Mouse (Mus musculus): Measurements from ENCODE around the gene Nfix. TPM values are rescaled to one million over a fixed set of nuclear protein-coding genes. Genes with fewer than 3 reads are reported as not detected.

Gene Nfix
- polyA plus RNA-seq, 1 experiment from 2014 or later, result 14.8 TPM

DNA sequence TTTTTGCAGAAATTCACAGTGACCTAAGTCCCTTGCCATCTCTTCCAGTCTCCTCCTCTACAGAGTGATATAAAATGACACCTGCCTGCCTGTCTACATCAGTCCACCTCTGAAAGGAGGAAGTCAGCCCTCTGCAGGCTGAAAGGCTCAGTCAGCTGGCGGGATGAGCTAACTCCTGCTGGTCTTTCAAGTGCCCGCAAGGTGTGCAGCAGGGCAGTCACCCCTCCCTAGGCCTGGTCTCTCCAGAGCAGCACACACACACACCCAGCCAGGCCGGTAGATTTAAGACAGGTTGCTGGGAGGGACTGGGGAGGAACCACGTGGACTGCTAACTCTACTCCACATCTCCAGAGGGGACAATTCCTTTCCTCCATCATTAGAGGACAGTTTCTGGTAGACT is 36.0 kb downstream of the Nfix start:
- Histone ChIP-seq H3K4me3 (replicated peaks) (no peak overlapping the region), H3K27ac (no peak overlapping the region), H3K27me3 (replicated peaks) (peaks cover 17% of the 10 kb centered on the region), H3K36me3 (no peaks in the 10 kb centered on the region), H3K9ac (no peak overlapping the region), H3K4me2 (replicated peaks) (no peak overlapping the region), H3K9me3 (no peaks in the 10 kb centered on the region), H3K4me1 (replicated peaks) (peaks cover 9% of the 10 kb centered on the region; the same call in 1 of the 2 replicates)
- peak; percentile 31; the same call in 1 of the 2 replicates for ATAC-seq
- 52% methylated on average over 4 of the region's 4 CpGs for WGBS

DNA sequence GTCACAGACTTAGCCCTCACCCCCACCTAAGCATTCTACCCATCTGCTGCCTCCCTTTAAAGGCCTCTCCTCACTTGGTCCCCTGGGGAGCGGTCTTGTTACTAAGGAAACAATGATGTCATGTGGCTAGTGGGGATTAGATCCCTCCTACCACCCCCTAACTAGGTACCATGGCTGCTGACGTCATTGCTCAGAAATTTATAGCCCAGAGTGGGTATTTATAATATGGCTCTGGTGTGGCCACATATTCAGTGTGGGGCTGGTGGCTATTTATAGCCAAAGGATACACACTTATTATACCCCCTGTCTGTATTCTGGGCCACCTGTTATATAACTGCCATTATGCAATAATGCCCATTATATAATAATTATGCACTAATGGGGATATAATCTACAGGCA is 39.2 kb downstream of the Nfix start:
- H3K4me3 ChIP-seq (replicated peaks), result no peak overlapping the region
- no peak overlapping the region for H3K4me2 ChIP-seq (replicated peaks)
- H3K9ac ChIP-seq, result no peak overlapping the region
- no peak for ATAC-seq
- H3K4me1 ChIP-seq (replicated peaks), result peaks cover 18% of the 10 kb centered on the region; the same call in 1 of the 2 replicates
- H3K36me3 ChIP-seq, result no peaks in the 10 kb centered on the region
- no peaks in the 10 kb centered on the region for H3K9me3 ChIP-seq
- H3K27ac ChIP-seq, result no peak overlapping the region
- 37% methylated on average over 2 of the region's 2 CpGs for WGBS
- peaks cover 24% of the 10 kb centered on the region for H3K27me3 ChIP-seq (replicated peaks)

DNA sequence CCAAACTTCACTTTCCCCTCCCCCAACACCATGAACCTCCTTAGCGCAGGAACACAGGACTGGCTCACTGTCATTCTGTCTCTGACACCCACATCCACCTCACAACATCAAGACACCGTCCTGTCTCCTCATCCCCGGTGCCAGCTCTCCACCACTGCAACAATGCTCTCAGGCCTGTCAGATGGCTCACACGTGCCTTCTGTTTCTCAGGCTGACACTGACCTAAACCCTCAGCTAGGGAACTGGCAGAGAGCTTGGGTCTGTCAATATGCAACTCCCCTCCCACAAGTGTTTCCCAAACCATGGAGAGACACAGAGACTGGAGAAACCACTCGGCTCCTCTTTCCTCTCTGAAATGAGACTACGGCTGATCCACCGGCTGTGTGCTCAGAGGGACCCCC is 39.7 kb downstream of the Nfix start:
- no peak for ATAC-seq
- Histone ChIP-seq H3K9ac (no peak overlapping the region), H3K4me2 (replicated peaks) (no peak overlapping the region), H3K27ac (no peak overlapping the region), H3K36me3 (no peaks in the 10 kb centered on the region), H3K9me3 (no peaks in the 10 kb centered on the region), H3K27me3 (replicated peaks) (peaks cover 22% of the 10 kb centered on the region), H3K4me3 (replicated peaks) (no peak overlapping the region), H3K4me1 (replicated peaks) (peaks cover 18% of the 10 kb centered on the region; the same call in 1 of the 2 replicates)
- 56% methylated on average over 7 of the region's 7 CpGs for WGBS

DNA sequence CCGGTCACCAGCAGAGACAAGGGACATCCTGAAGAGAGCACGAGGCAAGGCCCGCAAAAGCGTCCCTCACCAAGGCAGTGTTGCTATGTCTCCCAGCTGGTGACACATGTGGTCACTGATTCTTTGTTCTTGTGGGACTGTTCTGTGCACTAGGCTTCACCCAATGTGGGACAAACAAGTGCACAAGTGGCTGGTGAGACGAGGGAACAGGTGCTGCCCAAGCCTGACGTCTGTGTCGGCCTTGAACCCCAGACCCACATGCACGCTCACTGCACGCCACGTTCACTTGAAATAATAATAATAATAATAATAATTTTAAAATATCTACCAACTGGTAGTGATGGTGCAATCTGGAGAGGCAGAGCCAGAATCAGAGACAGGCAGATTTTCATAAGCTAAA is 40.4 kb downstream of the Nfix start:
- Histone ChIP-seq H3K36me3 (no peaks in the 10 kb centered on the region), H3K4me1 (replicated peaks) (peaks cover 18% of the 10 kb centered on the region; the same call in 1 of the 2 replicates), H3K27ac (no peak overlapping the region), H3K9me3 (no peaks in the 10 kb centered on the region), H3K4me2 (replicated peaks) (no peak overlapping the region), H3K4me3 (replicated peaks) (no peak overlapping the region), H3K9ac (no peak overlapping the region), H3K27me3 (replicated peaks) (peaks cover 16% of the 10 kb centered on the region)
- no peak for ATAC-seq
- WGBS, result 90% methylated on average over 10 of the region's 10 CpGs

DNA sequence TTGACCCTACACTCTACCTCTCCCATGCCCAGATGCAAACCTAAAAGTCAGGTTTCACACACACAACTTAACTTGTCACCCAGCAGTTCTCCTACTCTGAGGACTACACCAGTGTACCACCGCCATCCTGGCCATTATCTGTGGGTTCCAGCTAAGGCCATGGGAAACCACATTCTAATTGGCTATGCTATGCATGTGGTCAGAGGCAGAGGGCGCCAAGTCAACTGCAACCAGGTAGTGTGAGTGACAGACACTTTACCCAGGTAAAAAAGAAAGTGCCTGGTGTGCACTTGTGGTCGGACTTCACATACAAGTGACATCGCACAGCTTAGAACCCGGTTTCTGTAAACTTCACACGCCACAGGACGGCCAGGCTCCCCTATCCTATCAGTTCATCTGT is 41.0 kb downstream of the Nfix start:
- Histone ChIP-seq H3K9ac (no peak overlapping the region), H3K36me3 (no peaks in the 10 kb centered on the region), H3K9me3 (no peaks in the 10 kb centered on the region), H3K27ac (no peak overlapping the region), H3K27me3 (replicated peaks) (peaks cover 14% of the 10 kb centered on the region), H3K4me2 (replicated peaks) (no peak overlapping the region), H3K4me3 (replicated peaks) (no peak overlapping the region), H3K4me1 (replicated peaks) (peaks cover 18% of the 10 kb centered on the region; the same call in 1 of the 2 replicates)
- 0 out of 2 replicates have a peak, but pooled peaks have one; percentile 18 for ATAC-seq
- 69% methylated on average over 7 of the region's 7 CpGs for WGBS

DNA sequence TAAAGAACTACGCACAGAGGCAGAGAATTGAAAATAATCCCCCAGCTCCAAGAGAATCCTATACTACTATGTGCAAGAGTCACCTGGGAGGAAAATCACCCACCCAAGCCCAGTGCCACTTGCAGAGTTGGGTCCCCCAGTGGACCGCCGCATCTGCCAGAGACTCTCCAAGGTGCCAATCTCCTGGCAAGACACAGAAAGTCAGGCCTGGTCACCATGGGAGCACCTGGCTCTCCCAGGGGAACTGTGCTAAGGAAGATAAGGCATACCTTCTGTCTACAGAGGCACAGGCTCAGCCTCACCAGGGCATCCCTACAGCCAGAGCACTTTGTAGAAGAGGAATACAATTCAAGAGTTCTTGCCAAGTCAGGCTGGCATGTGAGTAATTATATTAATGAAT is 41.8 kb downstream of the Nfix start:
- no peaks in the 10 kb centered on the region for H3K36me3 ChIP-seq
- no peak overlapping the region for H3K9ac ChIP-seq
- H3K4me2 ChIP-seq (replicated peaks), result no peak overlapping the region
- no peak overlapping the region for H3K27ac ChIP-seq
- no peaks in the 10 kb centered on the region for H3K9me3 ChIP-seq
- peaks cover 10% of the 10 kb centered on the region; the same call in 1 of the 2 replicates for H3K27me3 ChIP-seq (replicated peaks)
- peaks cover 18% of the 10 kb centered on the region; the same call in 1 of the 2 replicates for H3K4me1 ChIP-seq (replicated peaks)
- 97% methylated on average over 3 of the region's 3 CpGs for WGBS
- ATAC-seq, result no peak
- no peak overlapping the region for H3K4me3 ChIP-seq (replicated peaks)

DNA sequence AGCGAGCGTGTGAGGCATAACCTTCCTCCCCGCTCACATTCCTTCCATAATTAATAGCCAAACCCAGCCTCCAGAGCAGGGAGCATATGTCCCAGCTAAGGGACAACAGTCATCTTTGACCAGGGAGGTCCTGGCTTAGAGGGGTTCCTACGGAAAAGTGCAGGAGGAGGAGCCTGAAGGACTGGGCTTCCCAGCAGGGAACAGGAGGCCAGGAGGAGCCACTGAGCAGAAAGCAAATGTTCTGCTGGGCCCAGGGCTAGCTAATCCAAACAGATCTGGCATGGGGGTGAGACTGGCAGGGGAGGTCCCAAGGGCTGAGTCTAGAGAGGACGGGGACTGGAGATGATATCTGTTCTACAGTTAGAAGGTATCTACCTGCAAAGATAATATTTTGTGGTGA is 42.6 kb downstream of the Nfix start:
- WGBS, result 35% methylated on average over 5 of the region's 5 CpGs
- peaks cover 13% of the 10 kb centered on the region; the same call in 1 of the 2 replicates for H3K27me3 ChIP-seq (replicated peaks)
- H3K36me3 ChIP-seq, result no peaks in the 10 kb centered on the region
- H3K4me2 ChIP-seq (replicated peaks), result no peak overlapping the region
- ATAC-seq, result no peak
- H3K4me3 ChIP-seq (replicated peaks), result no peak overlapping the region
- H3K9ac ChIP-seq, result no peak overlapping the region
- H3K4me1 ChIP-seq (replicated peaks), result peaks cover 21% of the 10 kb centered on the region; the same call in 1 of the 2 replicates
- no peak overlapping the region for H3K27ac ChIP-seq
- no peaks in the 10 kb centered on the region for H3K9me3 ChIP-seq

DNA sequence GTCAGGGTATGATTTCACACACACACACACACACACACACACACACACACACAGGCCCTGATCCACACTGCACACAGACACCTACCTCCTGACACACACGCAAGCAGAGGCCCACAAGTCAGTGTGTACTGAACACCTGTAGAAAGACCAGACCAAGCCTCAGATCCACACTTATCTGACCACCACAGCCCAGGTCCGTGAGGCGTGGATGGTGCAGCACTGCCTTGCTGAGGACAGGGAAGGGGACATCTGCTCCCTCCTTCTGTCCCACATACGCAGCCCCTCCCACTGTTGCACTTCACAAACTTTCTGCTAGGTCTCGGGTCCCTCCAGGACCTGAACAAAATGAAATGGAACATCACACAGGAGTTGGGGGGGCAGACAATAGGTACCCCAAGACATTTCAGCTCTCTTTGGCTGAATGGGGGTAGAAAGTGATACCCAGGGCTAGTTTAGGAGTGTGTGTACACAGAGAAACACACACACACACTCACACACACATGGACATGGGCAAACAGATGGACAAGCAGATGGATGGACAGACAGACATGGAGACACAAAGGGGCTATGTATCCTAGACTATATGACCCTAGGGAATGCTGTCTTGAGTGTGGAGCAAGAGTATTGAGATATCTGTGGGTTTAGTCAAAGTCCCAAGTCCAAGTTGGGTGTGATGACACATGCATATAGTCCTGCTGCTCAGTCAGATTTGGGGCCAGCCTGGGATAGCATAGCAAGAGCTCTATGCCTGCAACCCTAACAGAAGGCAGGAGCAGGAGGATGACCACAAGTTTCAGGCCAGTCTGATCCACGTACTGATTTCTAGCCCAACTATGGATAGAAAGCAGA is 47.2 kb downstream of the Nfix start:
- H3K4me1 ChIP-seq (replicated peaks), result peaks cover 15% of the 10 kb centered on the region; the same call in 1 of the 2 replicates
- H3K27ac ChIP-seq, result no peak overlapping the region
- no peak overlapping the region for H3K4me3 ChIP-seq (replicated peaks)
- H3K27me3 ChIP-seq (replicated peaks), result peaks cover 13% of the 10 kb centered on the region; the same call in 1 of the 2 replicates
- H3K4me2 ChIP-seq (replicated peaks), result no peak overlapping the region
- no peak overlapping the region for H3K9ac ChIP-seq
- no peaks in the 10 kb centered on the region for H3K9me3 ChIP-seq
- H3K36me3 ChIP-seq, result no peaks in the 10 kb centered on the region
- peak; percentile 44 for ATAC-seq
- 77% methylated on average over 6 of the region's 6 CpGs for WGBS

DNA sequence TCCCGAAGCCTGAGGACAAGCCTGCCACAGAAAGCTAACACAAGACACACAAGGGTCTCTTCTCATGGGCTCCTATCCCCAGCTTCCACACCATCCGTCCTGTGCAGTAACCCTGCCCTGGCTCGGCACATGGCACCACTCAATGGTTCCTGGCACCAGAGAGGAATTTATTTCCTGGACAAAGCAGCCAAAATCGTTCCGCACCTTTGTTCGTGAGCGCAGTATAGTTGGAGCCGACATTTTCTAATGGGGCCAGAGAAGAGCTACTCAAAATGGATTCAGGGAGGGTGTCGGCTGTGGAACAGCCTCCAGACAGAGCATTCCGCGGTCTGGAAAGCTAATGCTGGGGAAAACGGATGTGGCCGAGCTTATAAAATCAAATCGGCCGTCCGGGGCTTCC is 50.6 kb downstream of the Nfix start:
- peaks cover 10% of the 10 kb centered on the region for H3K27me3 ChIP-seq (replicated peaks)
- no peaks in the 10 kb centered on the region for H3K9me3 ChIP-seq
- no peak overlapping the region for H3K4me2 ChIP-seq (replicated peaks)
- peaks cover 24% of the 10 kb centered on the region for H3K4me1 ChIP-seq (replicated peaks)
- no peak overlapping the region for H3K4me3 ChIP-seq (replicated peaks)
- ATAC-seq, result no peak
- 76% methylated on average over 16 of the region's 16 CpGs for WGBS
- H3K36me3 ChIP-seq, result no peaks in the 10 kb centered on the region
- no peak overlapping the region for H3K9ac ChIP-seq
- H3K27ac ChIP-seq, result no peak overlapping the region

DNA sequence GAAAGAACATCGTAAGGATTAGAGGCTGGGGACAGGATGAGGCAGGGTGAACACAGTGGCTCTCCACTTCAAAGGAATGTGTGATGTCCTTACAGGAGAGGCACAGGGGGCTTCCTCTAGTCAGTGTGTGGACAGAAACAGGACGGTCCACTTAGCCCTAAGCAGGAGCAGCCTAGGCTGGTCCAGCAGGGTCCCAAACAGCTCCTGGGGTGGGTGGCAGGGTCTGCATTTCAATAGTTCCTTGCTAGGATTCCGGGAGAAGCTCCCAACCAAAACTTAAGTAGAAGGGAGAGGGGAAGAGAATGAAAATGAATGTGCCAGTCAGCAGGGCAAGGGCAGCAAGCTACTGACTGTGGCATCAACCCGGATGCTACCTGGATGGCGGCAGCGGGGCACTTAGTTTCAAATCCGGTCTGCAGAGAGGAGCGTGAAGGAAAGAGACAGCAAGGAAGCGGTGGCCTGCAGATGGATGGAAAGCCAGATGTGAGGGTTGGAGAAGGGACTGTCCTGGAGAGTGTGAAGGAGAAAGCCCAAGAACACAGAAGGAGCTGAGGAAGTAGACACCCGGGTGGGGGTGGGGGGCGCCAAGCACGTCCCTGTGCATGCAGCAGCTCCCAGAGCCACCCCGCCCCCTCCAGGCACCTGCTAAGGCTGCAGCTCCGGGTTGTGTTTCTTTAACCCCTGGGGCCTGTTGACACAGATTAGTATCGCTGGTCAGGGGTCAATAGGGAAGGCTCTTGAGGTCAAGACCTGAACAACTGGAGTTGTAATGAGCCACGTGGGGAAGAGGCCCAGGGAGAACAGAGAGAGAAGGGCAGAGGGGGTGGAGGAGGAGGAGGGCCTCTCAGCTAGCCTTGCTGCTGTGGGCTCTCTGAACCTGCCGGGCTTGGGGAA is 54.9 kb downstream of the Nfix start:
- H3K27me3 ChIP-seq (replicated peaks), result no peaks in the 10 kb centered on the region; the same call in none of the 2 replicates
- peak; percentile 11; the same call in 1 of the 2 replicates for ATAC-seq
- H3K9me3 ChIP-seq, result no peaks in the 10 kb centered on the region
- peaks cover 57% of the 10 kb centered on the region for H3K4me1 ChIP-seq (replicated peaks)
- no peak overlapping the region for H3K4me3 ChIP-seq (replicated peaks)
- no peak overlapping the region for H3K9ac ChIP-seq
- no peaks in the 10 kb centered on the region for H3K36me3 ChIP-seq
- H3K4me2 ChIP-seq (replicated peaks), result peak overlapping the region; percentile 26; the same call in 1 of the 2 replicates
- H3K27ac ChIP-seq, result 0 out of 2 replicates have a peak overlapping the region, but pooled peaks have one; percentile 61
- WGBS, result 14% methylated on average over 17 of the region's 17 CpGs

DNA sequence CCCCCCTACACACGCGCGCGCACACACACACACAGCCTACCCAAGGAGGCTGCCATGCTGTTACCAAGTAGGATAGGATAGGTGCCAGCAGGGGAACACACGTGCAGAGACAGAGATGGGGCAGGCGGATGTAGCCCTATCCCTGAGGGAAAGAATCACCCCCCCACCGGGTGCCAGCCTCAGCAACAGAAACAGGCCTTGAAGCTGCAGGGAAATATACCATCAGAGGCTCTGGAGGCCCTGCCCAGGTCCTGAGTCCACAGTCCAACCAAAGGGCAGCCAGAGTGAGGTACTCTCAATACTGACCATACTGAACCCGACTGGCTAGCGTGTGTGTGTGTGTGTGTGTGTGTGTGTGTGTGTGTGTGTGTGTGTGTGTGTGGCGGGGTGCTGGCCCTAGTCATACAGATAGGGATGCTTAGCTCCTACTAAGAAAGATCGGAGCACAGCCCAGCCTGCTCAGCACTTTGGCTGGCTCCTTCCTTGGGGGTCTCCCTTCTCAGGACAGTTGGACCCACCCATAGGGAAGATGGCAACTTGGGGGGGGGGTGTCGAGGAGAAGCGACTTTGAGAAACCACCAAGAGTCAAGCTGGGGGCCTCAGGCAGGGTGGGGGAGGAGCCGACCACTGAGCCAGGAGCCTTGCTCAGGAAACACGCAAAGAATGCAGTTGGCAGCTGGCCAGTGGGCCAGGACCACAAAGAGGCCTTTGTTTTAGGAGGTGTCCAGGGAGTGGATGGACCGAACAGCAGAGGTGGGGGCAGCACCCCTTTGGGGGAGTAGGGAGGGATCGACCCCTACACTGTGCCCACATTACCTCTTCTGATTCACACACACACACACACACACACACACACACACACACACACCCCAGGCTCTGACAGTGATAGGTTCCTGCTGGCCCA is 56.4 kb downstream of the Nfix start:
- Histone ChIP-seq H3K4me2 (replicated peaks) (peak overlapping the region; percentile 48), H3K9me3 (no peaks in the 10 kb centered on the region), H3K4me1 (replicated peaks) (peaks cover 68% of the 10 kb centered on the region), H3K27ac (peak overlapping the region; percentile 61), H3K36me3 (no peaks in the 10 kb centered on the region), H3K9ac (no peak overlapping the region), H3K4me3 (replicated peaks) (no peak overlapping the region), H3K27me3 (replicated peaks) (peaks cover 2% of the 10 kb centered on the region)
- peak; percentile 50 for ATAC-seq
- 22% methylated on average over 17 of the region's 17 CpGs for WGBS
